Mouse (Mus musculus) erythroid progenitor cell, adult 5-6 weeks (primary cell): ENCODE measurements at regions not wholly inside any gene's neighbourhood (a gene's known extent, or its start where the extent isn't known, plus 50 kb on each side); places are given as distances from the start of the nearest gene placed in this dataset.

Experiments
- ATAC-seq: replicated peaks from 2 replicates; pipeline ENCODE4 v1.8.0; 2016; ENCODE audit warnings: moderate number of reproducible peaks, mild to moderate bottlenecking, moderate TSS enrichment, inconsistent platforms; ENCODE audit not compliant: poor library complexity, low FRiP score, severe bottlenecking

DNA sequence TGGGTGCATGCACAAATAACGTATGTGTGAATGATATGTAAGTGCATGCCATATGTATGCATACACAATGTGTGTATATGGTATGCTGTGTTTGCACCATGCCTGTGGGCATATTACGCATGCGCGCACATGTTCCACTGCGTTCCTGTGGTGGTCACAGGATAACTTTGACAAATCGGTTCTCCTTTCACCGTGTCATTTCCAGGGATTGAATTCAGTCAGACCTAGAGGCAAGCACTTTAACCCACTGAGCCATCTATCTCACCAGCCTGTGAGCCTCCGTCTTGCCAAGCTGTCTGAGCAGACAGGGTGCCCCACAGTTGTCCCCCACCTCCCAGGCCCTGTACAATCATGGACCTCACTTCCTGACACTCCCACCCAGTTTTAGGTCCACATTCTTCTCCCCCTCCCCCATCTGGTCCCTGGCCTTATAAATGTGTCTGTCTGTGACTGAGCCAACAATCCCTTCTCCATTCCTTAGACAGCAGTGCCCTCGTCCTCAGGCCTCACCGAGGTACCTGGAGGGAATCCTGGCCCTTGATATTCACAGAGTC, 81.8 kb upstream of the Ptpn1 start:
- ATAC-seq: no peak

DNA sequence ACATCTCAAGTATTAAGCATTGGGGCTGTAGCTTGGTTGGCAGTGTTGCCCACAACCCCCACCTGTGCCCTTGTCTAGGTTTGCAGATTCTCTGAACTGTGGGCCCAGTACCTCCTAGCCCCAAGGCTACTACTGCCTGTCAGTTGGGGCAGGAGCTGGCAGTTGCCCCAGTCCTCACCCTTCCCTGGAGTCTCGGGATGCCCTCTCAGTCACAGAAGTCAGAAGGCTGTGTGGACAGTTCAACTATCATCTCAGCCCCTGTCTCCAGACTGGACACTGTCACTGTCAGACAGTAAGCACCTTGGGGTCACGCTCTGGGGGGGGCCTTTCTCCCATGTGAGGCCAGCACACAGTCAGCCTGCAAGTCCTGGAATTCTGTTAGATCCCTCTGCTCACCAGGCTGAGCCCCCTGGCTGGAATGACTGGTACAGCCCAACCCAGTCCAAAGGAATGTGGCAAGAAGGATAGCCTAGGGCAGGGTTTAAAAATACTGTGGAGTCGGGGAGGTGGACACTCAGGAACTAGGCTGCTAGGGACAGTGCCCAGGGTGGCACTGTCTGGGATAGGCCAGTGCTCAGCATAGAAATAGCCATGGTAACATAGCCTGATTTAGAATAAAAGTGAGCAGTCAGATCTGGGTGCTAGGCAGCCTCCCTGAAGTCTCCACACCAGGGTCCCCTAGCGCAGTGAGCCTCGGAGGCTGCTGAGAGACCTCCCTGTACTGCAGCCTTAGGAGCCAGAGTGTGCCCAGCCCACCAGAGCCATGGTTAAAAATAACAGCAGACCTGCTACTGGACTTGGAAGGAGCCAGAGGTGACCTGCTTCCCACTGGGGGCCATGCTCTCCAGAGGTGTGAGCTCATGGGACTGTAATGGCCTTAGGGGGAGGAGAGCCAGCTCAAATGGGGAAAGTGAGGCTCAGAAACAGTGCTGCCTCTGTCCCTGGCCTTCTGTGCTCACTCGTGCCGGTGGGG, 83.1 kb upstream of the Ptpn1 start:
- ATAC-seq: no peak

DNA sequence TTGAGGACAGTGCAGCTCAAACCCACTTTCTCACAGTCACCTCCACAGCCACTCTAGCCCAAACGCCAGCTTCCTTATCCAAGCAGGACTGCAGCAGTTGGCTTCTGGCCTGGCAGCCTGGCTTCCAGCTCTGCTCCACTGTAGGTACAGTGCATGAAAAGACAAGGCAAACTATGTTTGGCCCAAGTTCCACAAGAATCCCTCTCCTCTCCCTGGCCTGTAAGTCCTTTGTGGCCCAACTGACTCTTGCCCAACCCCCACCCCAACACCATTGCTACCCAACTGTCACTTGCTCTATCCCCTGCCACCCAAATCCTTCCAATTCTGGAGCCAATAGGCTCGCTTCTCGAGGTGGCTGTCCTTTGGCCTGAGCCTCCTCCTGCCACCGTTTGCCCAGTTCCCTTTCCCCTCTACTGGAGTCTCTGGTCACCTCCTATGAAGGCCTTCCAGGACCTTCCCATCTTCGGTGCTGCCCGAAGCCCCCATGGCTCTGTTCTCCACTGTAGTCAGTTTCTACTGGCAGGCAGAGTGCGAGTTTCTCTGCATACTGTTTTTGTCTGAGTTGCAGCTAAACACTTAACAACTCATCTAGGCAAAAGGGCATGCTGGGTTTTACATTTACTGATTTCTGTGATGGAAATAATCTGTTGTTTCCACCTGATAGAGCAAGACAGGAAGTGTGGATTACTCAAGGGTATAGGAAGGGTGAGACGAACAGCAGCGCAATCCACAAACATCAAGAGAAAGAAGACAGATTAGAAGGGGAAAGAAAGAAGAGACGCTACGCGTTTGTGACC, 84.4 kb upstream of the Ptpn1 start:
- no peak for ATAC-seq

DNA sequence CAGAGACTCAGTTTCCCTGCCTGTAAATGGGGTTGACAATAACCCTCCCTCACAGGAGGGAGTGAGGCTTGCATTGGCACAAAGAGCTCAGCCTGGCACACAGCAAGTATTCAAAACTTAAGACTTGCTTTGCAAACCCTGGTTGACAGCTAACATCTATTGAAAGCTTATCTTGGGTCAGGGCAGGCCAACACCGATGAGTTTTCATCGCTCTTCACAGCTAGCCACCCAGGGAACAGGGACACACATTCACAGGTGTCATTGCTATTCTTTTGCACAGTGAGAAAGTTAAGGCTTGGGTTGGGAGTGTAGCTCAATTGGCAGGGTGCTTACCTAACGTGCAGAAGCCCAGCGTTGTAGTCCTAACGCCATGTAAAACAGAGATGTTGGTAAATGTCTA, 86.5 kb upstream of the Ptpn1 start:
- ATAC-seq: no peak

DNA sequence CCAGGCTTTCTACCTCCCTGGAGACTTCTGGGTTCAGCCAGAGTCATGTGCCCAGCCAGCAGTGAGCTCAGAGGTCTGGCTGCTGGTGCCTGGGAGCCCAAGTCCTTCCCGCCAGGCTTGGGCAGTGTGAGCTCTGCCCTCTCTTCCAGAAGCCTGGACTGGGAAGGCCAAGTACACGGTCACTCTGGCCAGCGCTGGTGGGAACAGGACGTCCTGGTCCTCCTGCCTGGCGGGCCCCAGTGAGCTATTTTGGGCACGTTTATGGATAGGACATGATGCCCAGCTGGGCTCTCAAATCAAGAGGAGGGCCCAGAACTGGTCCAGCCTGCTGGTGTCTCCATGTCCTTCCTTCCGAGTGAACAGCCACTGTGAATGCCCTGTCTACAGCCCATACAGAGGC, 87.3 kb upstream of the Ptpn1 start:
- ATAC-seq: no peak

DNA sequence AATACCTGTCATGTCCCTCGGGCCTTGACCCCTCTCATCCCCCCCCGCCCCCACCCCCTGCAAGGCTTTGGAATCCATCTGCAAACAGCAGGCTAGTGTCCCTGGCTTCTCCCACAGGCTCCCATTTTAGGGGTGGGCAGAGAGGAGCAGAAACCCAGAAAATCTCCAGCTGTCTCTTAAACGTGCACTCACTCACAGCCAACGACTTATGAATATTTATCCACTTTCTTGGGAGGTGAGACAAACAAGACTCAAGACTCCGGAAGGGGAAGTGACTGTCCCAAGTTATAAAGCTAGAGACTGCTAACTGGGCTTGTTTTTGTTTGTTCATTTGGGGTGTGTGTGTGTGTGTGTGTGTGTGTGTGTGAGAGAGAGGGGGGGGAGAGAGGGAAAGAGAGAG, 87.9 kb upstream of the Ptpn1 start:
- no peak for ATAC-seq

DNA sequence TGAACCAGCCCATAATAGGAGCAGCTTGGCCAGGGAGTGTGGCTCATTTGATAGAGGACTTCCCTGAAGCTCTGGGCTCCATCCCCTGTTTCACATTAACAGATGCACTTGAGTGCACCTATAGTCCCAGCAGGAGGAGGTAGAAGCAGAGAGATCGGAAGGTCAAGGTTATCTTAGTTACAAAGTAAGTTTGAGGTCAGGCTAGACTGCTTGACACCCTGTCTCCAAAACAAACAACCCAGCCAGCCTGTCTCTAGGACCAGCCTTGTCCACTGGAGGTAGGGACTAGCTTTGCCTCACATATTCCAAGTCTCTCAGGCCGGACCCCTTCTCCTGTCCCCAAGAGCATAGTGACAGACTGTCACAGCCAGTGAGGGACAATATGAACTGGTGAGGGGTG, 88.9 kb upstream of the Ptpn1 start:
- no peak for ATAC-seq

DNA sequence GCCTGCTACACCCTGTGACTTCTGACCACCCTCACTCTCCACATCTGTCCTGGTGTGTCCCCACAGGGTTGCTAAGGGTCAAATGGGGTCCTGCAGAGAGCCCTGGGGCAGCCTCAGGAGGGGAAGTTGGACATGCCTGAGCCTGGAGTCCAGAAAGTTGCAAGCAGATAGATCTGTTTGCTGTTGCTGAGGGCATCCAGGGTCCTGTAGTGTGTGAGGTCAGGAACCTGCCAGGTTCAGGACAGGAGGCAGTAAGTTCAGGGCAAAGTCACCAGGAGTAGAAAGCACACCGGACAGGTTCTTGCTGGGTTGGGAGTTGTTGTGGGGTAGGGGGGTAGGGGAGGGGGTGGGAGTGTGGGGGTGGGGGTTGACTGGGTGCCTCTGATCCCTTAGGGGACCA, 89.4 kb upstream of the Ptpn1 start:
- ATAC-seq: no peak

DNA sequence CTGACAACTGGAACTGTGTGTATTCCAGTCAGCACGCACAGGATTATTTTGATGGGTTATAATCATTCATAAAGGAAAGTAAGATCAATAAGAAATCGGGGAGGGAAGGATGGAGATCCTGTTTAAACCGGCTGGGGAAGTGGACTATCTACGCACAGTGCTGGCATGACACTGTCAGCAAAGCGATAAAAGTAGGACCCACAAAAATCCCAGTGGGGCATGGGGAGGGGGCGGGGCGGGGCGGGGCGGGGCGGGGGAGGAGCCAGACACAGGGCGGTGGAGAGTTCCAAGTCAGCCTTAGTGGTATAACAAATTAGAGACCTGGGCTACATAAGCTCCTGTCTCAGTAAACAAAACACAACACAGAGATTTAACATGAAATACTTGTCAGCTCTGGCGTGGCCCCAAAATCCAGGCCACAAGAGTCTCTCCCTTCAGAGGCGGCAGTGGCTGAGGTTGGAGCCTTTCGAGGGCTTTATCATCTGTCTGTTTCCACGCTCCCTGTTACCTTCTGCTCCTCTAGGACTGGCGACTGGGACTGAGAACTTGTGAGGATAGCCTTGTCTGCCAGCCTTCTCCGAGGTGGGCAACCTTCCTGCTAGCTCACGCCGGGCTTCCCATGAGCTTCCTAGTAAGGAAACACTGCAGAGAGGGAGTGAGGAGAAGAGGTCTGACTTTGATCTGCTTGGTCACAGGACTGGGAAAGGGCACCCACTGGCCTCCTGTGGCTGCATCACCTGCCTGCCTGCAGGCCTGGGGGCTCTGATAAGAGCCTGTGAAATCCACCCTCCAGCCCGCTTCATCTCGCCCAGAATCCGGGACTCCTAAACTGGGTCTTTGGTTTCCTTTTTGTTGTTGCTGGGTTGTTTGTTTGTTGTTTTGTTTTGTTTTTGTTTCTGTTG, 90.3 kb upstream of the Ptpn1 start:
- ATAC-seq: no peak

DNA sequence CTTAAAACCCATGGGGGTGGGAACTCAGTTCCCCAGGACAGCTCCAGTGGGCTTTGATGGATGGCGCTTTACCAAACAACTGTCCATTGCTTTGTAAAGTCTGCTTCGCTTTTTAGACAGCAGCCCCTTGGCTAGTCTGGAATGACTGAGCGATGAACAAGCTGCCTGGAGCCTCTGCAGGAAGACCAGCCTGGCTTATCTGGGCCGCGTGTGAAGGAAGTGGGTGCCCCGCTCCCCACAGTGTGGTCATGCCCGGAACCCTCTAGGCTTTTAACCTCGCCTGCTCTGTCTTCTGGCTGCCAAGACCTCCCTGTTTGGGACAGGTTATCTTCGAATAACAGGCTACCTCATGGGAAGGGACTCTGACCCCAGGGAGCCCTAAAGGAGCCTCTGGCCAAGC, 91.5 kb upstream of the Ptpn1 start:
- no peak for ATAC-seq

DNA sequence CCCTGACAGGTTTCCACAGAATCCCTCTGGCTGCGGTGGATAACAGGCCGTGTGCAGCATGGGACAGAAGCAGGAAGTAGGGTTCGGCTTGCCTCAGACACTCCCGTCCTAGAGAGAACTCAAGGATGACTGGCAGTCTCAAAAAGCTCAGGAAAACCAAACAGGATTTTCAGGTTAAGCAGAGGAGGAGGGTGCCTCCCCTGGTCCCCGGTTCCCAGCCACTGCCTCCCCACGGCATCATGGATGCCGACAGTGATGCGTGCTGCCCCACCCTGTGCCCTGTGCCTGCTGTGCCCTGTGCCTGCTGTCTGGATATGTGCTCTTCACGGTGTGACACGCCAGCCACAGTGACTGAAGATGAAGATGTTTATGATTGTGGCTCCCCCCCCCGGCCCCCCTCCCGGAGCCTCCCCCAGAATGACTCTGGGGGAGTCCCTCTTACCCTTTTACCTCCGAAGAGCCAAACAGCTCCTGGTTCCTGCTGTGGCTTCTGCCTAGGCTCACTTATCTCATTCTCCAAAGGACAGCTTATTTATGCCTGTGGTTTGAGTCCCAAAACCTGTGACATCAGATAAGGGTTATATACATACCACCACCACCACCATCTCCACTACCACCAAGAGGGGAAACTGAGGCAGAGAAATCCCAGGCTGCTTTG, 92.4 kb upstream of the Ptpn1 start:
- ATAC-seq: no peak

DNA sequence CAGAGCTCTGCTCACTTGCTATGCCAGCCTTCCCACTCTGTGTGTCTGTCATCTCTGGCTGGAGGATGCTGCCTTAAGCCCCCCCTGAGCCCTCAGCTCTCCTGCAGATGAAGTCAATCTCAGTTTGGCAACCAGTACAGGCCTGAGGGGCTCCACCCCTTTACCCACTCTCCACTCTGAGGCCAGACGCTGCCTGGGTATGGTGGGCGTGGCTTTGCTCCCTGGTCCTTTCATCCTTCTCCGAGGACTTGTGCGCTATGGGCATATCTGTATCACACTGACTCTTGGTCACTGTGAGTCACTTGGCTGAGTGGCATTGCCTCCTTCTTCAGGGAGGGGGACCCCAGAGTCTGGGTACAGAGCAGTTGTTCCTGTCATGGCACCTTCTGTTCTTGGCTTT, 94.3 kb upstream of the Ptpn1 start:
- no peak for ATAC-seq

DNA sequence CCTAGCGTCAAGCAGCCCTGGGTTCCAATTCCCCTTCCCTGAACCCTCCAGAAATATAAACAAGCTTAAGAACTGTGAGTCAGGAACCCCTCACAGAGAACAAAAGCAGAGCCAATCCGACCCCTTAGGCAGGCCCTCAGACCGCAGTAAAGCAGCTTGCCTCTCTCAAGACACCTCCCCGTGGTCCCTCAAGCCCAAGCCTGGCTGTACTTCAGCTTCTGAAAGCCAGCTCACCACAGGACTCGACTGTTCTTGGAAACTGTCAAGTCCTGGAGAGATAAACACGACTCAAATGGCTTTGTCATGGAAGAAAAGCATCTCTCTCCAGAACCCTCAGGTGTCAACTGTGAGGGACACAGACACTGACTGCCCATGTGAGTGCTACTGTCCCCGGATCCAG, 95.2 kb upstream of the Ptpn1 start:
- ATAC-seq: no peak

DNA sequence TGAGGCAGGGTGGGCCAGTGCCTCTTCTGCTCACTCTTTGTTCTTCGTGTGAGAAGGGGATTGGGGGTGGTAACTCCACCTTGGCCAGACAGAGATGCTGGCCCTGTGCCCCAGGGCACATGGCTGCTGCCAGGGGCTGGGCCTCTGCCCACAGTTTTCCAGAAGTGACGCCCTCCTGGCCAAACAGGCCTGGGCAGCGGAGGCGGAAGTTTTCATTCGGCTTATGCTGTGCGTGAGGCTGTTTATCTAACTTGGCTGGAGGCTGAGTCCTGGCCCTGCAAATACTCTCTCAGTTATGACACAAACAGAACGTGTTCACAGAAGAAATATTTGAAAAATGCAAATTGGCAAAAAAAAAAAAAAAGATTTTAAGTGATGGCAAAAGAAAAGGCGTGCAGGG, 97.3 kb upstream of the Ptpn1 start:
- ATAC-seq: no peak

DNA sequence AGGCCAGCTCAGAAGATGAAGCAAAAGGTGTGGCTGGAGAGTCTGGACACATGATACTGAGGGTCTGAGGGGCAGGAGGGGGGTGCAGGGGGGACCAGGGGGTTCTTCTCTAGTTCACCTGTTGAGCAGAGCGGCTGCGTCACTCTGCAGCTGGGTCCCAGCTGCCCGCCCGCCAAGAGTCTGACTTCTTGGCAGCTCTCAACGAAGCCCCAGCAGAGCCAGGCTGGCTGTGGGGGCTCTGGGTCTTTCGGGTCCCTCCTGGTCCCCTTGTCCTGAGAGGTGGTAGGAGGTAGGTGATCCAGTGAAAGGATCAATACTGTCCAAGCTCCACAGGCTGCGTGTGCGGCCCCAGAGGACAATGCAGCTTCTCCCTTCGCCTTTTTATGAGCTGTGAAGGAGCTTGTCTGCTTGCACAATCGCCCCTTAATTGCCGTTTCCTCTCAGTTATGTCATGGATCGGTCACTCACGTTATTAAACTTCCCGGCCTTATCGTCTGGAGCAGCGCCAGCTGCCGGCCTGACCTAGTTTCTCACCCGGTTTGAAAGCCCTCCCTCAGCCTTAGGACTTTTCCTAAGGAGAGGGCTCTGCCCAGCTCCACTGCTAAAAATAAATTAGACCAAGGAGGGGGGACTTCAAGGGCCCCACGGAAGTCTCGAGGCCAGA, 98.4 kb upstream of the Ptpn1 start:
- no peak for ATAC-seq

DNA sequence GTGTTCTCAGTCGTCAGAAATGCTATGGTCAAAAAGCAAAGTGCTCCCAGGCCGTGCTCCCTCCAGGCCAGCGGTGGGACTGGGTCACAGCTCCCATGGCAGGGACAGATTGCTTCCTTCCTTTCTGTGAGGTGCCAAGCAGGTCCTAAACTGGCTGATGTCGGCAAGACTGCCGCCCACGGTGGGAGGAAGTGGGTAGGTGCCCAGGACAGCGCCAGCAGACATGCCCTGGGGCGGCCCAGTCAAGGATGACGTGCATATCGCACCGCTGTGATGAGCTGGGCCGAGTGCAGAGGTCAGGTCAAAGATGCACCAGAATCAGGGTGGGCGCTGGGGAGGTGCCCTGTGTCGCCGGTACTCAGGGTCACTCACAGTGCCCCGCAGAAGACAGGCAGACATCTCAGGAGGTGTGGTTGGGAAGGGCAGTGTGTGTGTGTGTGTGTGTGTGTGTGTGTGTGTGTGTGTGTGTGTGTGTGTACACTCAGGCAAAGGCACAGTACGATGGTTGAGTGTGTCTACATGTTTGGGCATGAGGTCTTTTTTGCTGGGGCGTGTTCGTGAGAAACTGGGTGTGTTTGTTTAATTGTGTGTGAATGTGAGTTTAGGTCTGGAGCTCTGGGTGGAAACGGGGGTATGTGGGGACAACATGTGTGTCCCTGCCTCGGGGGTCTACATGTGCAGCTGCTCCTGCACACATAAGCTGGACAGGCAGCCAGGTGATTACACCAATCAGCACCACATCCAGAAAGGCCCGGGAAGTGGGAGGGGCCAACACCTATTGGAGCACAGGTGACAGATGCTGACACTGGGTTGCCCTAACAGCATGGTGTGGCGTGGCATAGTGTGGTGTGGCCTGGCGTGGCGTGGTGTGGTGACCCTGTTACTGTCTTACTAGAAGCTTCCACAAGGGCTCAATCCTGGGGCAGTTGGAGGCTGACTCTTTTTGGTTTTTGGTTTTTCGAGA, 100.5 kb upstream of the Ptpn1 start:
- no peak for ATAC-seq

DNA sequence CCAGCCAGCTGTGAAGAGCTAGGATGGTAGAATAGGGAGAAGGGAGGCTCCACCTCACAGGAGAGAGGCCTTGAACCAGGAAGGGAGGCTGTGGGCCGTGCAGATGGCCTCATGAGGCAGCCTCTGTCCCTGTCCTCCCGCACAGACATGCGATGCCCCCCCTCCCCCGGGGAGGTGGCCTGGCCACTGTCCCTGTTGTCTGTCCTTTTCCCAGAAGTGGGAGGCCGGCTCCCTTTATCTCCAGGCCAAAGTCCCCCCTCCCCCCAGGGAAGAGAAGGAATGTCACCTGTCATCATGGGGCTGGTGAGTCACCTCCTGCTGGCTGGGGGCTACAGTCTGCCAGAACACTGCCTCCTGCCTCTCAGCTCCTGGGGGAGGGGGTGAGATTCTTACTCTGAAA, 103.6 kb upstream of the Ptpn1 start:
- ATAC-seq: no peak
